28 mouse cellular contexts compared by ENCODE assay signal in the genomic region with DNA sequence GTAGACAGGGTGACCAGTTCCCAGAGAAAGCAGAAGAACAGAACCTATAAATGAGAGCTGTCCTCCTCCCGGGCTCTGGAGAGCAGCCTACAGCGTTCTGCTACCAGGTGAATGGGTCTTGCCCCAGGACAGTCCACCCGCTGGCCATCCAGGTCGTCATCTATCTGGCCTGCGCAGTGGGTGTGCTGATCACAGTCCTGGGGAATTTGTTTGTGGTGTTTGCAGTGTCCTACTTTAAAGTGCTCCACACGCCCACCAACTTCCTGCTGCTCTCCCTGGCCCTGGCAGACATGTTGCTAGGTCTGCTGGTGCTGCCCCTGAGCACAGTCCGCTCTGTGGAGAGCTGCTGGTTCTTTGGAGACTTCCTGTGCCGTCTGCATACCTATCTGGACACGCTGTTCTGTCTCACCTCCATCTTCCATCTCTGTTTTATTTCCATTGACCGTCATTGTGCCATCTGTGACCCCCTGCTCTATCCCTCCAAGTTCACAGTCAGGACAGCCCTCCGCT. TPM values are rescaled to one million over a fixed set of nuclear protein-coding genes. Genes with fewer than 3 reads are reported as not detected.
A peak's percentile ranks its signal among the peaks of the same experiment; 100 is the strongest.
DNase-seq lines count a peak whose midpoint lies in the region; ATAC-seq lines count a peak whose summit lies in the region.
"Had no signal": no experiment of that assay in that cellular context is flagged by ENCODE, and none has a peak within 500 bp of the region (broad histone marks: within the 10 kb centered on the region; RNA-seq: fewer than 3 reads in every experiment).

A gene (plus strand): TSS at position 51 of the 510 bp plus-strand sequence.

- H3K9ac ChIP-seq in heart, embryonic 12.5 days, result no peak within 1 kb of the TSS

- H3K27me3 ChIP-seq in heart, embryonic 12.5 days (replicated peaks), result no peaks in the 10 kb centered on the region
- H3K27me3 ChIP-seq in megakaryocyte, embryonic 14.5 days (replicated peaks), result no peaks in the 10 kb centered on the region
- H3K27me3 ChIP-seq: CH12.LX had no signal

- H3K4me2 ChIP-seq in heart, embryonic 12.5 days, result no peak within 1 kb of the TSS

- WGBS in heart, embryonic 12.5 days, result 82% methylated on average over 11 of the region's 11 CpGs

- H3K36me3 ChIP-seq in heart, embryonic 12.5 days, result no peaks in the 10 kb centered on the region
- H3K36me3 ChIP-seq in megakaryocyte, embryonic 14.5 days (replicated peaks; ENCODE audit: low read length), result no peaks in the 10 kb centered on the region
- H3K36me3 ChIP-seq: G1E had no signal

- 0 out of 2 replicates have a peak, but pooled peaks cover 2% of the 10 kb centered on the region for H3K4me1 ChIP-seq in heart, embryonic 12.5 days (replicated peaks)
- no peaks in the 10 kb centered on the region for H3K4me1 ChIP-seq in megakaryocyte, embryonic 14.5 days

- ATAC-seq in cerebellum, adult (ENCODE audit: insufficient number of reproducible peaks, low FRiP score, low TSS enrichment), result peak; percentile 16; the same call in 1 of the 2 replicates
- no peak for ATAC-seq in heart, embryonic 12.5 days (ENCODE audit: insufficient number of reproducible peaks, low FRiP score)
- no peak for ATAC-seq in megakaryocyte, adult 5-6 weeks (ENCODE audit: poor library complexity, severe bottlenecking)
- ATAC-seq: activated CD4-positive, CD25-positive, alpha-beta regulatory T cell, adult 4 months; CD4-positive, CD25-positive, alpha-beta regulatory T cell, adult 4 months; Patski had no signal

- H3K9me3 ChIP-seq in heart, embryonic 12.5 days (replicated peaks), result no peaks in the 10 kb centered on the region; the same call in 1 of the 2 replicates
- H3K9me3 ChIP-seq in megakaryocyte, embryonic 14.5 days, result 0 out of 2 replicates have a peak, but pooled peaks cover 7% of the 10 kb centered on the region
- H3K9me3 ChIP-seq: G1E had no signal

- DNase-seq in cerebellum, adult 18-20 months, result no peak
- DNase-seq in heart, adult 11 months, result peak; percentile 72
- DNase-seq: adrenal gland, adult 2 months; adrenal gland, adult 8-10 months; adrenal gland, postnatal 10 days; adrenal gland, postnatal 14 days; adrenal gland, postnatal 25 days; adrenal gland, postnatal 36 days; B cell, adult 2 months; cerebellum, adult 11 months; cerebellum, adult 11-12 months; cerebellum, adult 8-10 months had no signal

- no peak within 1 kb of the TSS for H3K27ac ChIP-seq in heart, embryonic 12.5 days (ENCODE audit: poor library complexity, severe bottlenecking)

- H3K4me3 ChIP-seq in heart, embryonic 12.5 days, result no peak within 1 kb of the TSS
- H3K4me3 ChIP-seq in megakaryocyte, embryonic 14.5 days (replicated peaks), result peak within 1 kb of the TSS; percentile 5

RNA-seq across cellular contexts. Expression of the gene that starts here (rescaled TPM):
- not detected in 2 replicates for polyA plus RNA-seq in heart, embryonic 12.5 days (2016; fragmentation: Nextera tagmentation; extraction: Ambion mirVana)
- not detected in 2 replicates for polyA plus RNA-seq in megakaryocyte, embryonic 14.5 days (2012; ENCODE audit: insufficient read depth, low replicate concordance)
- total RNA-seq in megakaryocyte, adult 5-6 weeks (2015), result not detected in 2 replicates
- not detected in 2 replicates for total RNA-seq in megakaryocyte, adult 5-6 weeks (2017)
- total RNA-seq: adrenal gland, adult 18-20 months; adrenal gland, adult 2 months; adrenal gland, adult 8-10 months; adrenal gland, postnatal 10 days; adrenal gland, postnatal 14 days; adrenal gland, postnatal 25 days; adrenal gland, postnatal 36 days; adrenal gland, postnatal 4 days; CH12.LX; ES-E14; MEL had no signal
- polyA plus RNA-seq: activated CD4-positive, CD25-positive, alpha-beta regulatory T cell, adult 4 months; adrenal gland, adult 2 months; brain, embryonic 14.5 days; C2C12; CD4-positive, CD25-positive, alpha-beta regulatory T cell, adult 4 months; cerebellum, adult 2 months; G1E; Patski had no signal
